Mouse (Mus musculus): ENCODE data around the gene Slx4ip. TPM values are rescaled to one million over a fixed set of nuclear protein-coding genes. Genes with fewer than 3 reads are reported as not detected.
A peak's percentile ranks its signal among the peaks of the same experiment; 100 is the strongest.
"Not testable (repeated sequence)": the region's sequence is repeated elsewhere in the genome, so short reads cannot be mapped to it uniquely, and the experiment has no call there.

Gene Slx4ip
- 11.0 and 12.1 TPM in 2 replicates for polyA plus RNA-seq (2015; fragmentation: Nextera tagmentation; extraction: Ambion mirVana)

DNA sequence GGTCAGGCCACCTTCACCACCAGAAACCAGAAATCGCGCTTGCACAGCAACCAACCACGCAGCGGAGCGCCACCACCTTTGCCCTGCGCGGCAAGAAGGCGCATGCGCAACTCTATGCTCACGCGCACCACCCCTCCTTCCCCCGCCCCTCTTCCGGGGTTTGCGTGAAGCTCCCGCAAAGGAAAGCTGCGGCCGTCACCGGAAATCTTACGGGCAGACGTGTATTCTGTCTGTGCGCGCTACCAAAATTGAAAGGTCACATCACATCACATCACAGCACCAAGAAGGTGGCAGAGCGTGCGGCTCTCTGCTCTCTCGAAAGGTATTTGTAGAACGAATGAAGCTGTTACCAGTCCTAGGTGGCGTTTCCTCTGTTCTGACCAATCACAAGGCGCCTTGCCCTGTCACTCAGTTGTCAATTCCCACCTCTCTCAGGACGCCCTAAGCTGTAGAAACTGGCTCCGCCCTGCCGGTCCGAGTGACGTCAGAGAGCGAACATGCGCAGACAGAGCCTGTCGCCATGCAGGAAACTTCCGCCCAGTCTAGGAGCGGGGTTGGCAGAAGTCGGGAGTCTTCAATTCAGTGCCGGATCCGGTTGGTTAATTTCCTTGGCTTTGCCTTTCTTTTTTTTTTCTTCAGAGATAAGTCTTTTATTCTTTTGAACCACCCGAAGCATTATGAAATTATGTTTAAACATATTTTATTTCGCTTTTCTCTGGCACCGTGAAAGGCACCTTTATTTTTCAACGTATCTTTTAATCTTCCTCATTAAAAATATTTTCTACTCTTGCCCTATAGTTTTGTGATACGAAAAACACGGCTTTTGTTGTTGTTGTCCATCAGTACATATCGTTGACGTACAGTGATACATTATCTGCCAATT is at the start of gene Slx4ip, which contains the start of the genes AL731706.1 and Mkks:
Gene Slx4ip (plus strand): TSS at position 151 of the 883 bp plus-strand sequence.
Gene AL731706.1 (minus strand): TSS at position 322 of the 883 bp plus-strand sequence.
Gene Mkks (minus strand): TSS at position 322 of the 883 bp plus-strand sequence.
- Histone ChIP-seq H3K9ac (replicated peaks) (peak within 1 kb of the TSS; percentile 86), H3K4me1 (peaks cover 33% of the 10 kb centered on the region), H3K27me3 (replicated peaks) (no peaks in the 10 kb centered on the region), H3K36me3 (no peaks in the 10 kb centered on the region), H3K27ac (replicated peaks) (peak within 1 kb of the TSS; percentile 98), H3K4me2 (peak within 1 kb of the TSS; percentile 60), H3K9me3 (replicated peaks) (no peaks in the 10 kb centered on the region), H3K4me3 (replicated peaks) (peak within 1 kb of the TSS; percentile 81)
- under 1% methylated on average over 49 of the region's 49 CpGs for WGBS
- peak; percentile 96 for ATAC-seq (ENCODE audit: low FRiP score)

DNA sequence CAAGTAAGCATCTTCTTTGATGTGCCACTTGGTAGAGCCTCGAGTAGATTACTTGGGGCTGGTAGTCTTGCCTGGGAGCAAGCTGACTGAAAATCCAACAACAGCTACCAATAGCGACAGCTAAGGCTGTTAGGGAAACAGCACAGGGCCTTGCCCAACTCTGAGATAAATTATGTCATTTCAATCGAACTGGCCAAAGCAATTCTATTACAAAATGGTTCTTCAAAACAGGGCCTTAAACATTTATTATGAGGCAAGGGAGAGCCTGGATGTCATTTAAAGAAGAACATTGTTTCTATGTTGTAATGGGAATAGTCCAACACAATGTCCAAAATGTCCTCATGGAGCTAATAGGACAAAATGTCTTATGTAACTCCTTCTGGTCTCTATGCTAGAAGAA is 40.7 kb upstream of the Slx4ip start:
- H3K4me1 ChIP-seq: peaks cover 9% of the 10 kb centered on the region
- no peak for ATAC-seq (ENCODE audit: low FRiP score)
- H3K27ac ChIP-seq (replicated peaks): no peak overlapping the region
- no peaks in the 10 kb centered on the region for H3K27me3 ChIP-seq (replicated peaks)
- H3K4me2 ChIP-seq: no peak overlapping the region
- 70% methylated on average over 3 of the region's 3 CpGs for WGBS
- H3K9ac ChIP-seq (replicated peaks): no peak overlapping the region
- H3K36me3 ChIP-seq: no peaks in the 10 kb centered on the region
- H3K9me3 ChIP-seq (replicated peaks): no peaks in the 10 kb centered on the region
- H3K4me3 ChIP-seq (replicated peaks): no peak overlapping the region

- ATAC-seq (ENCODE audit: low FRiP score): 0 out of 2 replicates have a peak, but pooled peaks have one; percentile 38
- peak overlapping the region; percentile 29; the same call in 1 of the 2 replicates for H3K27ac ChIP-seq (replicated peaks)
- no peak overlapping the region for H3K4me3 ChIP-seq (replicated peaks)
- H3K9ac ChIP-seq (replicated peaks): no peak overlapping the region
- WGBS: 14% methylated on average over 5 of the region's 5 CpGs
- H3K27me3 ChIP-seq (replicated peaks): no peaks in the 10 kb centered on the region
- H3K4me1 ChIP-seq: peaks cover 9% of the 10 kb centered on the region
- no peaks in the 10 kb centered on the region for H3K9me3 ChIP-seq (replicated peaks)
- no peak overlapping the region for H3K4me2 ChIP-seq
- H3K36me3 ChIP-seq: no peaks in the 10 kb centered on the region
These were observed 36.3 kb upstream of the Slx4ip start for GRCm38 (mm10) chr2:136854543-136855388.

DNA sequence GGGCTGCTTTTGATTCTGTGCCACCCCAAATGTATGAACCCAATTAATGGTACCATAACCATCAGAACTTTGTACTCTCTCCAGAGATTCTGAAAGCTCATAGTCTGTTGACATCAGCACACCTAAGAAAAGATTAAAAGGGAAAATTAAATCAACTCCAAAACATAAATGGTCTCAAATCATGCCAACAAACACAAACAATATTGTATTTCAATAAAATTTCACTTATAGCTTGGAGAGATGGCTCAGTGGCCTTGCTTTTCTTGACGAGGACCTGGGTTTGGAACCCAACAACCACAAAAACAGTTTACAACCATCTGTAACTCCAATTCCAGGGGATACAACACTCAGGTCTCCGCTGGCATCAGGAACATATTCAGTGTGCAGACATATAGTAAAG is 5.4 kb upstream of the Slx4ip start, which contains the start of gene AL731706.2:
Gene AL731706.2 (minus strand): TSS at position 101 of the 400 bp plus-strand sequence.
- no peaks in the 10 kb centered on the region for H3K9me3 ChIP-seq (replicated peaks)
- H3K27me3 ChIP-seq (replicated peaks): no peaks in the 10 kb centered on the region
- no peak within 1 kb of the TSS for H3K27ac ChIP-seq (replicated peaks)
- no peak within 1 kb of the TSS for H3K9ac ChIP-seq (replicated peaks)
- 97% methylated on average over 2 of the region's 2 CpGs for WGBS
- no peak within 1 kb of the TSS for H3K4me3 ChIP-seq (replicated peaks)
- H3K4me2 ChIP-seq: no peak within 1 kb of the TSS
- peaks cover 24% of the 10 kb centered on the region for H3K36me3 ChIP-seq
- ATAC-seq (ENCODE audit: low FRiP score): no peak
- peaks cover 19% of the 10 kb centered on the region for H3K4me1 ChIP-seq

DNA sequence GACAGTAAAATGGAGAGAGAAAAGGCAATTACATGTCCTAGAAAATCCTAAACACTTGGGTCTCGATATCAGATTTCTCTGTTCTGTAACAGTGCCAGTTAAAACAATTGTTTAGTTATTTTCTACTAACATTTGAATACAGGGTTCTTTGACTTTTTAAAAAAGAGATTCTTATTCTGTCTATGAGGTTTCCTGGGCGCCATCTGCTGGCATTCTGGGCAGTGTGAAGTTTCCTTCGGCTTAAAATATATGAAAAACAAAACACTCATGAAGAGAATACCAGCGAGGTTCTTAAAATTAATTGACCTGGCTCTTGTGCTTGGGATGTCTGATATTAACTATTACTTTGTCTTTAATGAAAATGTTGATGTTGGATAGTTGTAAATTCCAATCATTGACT is 4.2 kb upstream of the Slx4ip start:
- Histone ChIP-seq H3K27me3 (replicated peaks) (no peaks in the 10 kb centered on the region), H3K27ac (replicated peaks) (no peak overlapping the region), H3K9me3 (replicated peaks) (no peaks in the 10 kb centered on the region), H3K4me3 (replicated peaks) (no peak overlapping the region), H3K9ac (replicated peaks) (no peak overlapping the region), H3K4me2 (no peak overlapping the region), H3K4me1 (peaks cover 20% of the 10 kb centered on the region), H3K36me3 (peaks cover 16% of the 10 kb centered on the region)
- no peak for ATAC-seq (ENCODE audit: low FRiP score)
- 62% methylated on average over 4 of the region's 4 CpGs for WGBS

- H3K9me3 ChIP-seq (replicated peaks); H3K36me3 ChIP-seq; H3K27me3 ChIP-seq (replicated peaks): not testable (repeated sequence)
- peak overlapping the region; percentile 81 for H3K4me3 ChIP-seq (replicated peaks)
- peak overlapping the region; percentile 98 for H3K27ac ChIP-seq (replicated peaks)
- peak; percentile 72 for ATAC-seq (ENCODE audit: low FRiP score)
- 5% methylated on average over 15 of the region's 15 CpGs for WGBS
- H3K9ac ChIP-seq (replicated peaks): peak overlapping the region; percentile 86
- peaks cover 30% of the 10 kb centered on the region for H3K4me1 ChIP-seq
- H3K4me2 ChIP-seq: peak overlapping the region; percentile 60
These were observed 326 bp upstream of the Slx4ip start for GRCm38 (mm10) chr2:136890716-136891067.

GRCm38 (mm10) chr2:136891951-136892371 is 943 bp downstream of the Slx4ip start:
- Histone ChIP-seq H3K9me3 (replicated peaks) (no peaks in the 10 kb centered on the region), H3K36me3 (no peaks in the 10 kb centered on the region), H3K27ac (replicated peaks) (peak overlapping the region; percentile 98), H3K27me3 (replicated peaks) (no peaks in the 10 kb centered on the region), H3K9ac (replicated peaks) (peak overlapping the region; percentile 62), H3K4me2 (peak overlapping the region; percentile 56), H3K4me1 (peaks cover 34% of the 10 kb centered on the region), H3K4me3 (replicated peaks) (peak overlapping the region; percentile 81)
- peak; percentile 90 for ATAC-seq (ENCODE audit: low FRiP score)
- under 1% methylated on average over 23 of the region's 23 CpGs for WGBS

DNA sequence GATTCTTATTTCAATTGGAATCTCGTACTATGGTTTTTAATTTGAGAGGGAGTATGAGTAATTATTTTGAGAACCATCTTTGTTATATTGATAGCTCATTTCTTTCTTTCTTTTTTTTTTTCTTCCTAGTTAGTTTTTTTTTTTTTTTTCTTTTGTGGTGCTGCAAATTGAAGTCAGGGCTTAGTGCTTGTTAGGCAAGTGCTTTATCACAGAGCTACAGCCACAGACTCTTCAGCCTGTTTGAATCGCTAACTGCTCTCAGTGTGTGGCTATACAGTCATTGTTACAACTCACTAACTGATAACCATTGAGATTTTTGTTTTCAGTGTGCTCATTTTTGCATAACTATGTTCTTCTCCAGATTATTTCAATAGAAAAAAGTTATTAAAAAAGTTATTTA is 3.5 kb downstream of the Slx4ip start:
- Histone ChIP-seq H3K4me1 (peaks cover 24% of the 10 kb centered on the region), H3K4me3 (replicated peaks) (no peak overlapping the region), H3K9me3 (replicated peaks) (no peaks in the 10 kb centered on the region), H3K4me2 (no peak overlapping the region), H3K36me3 (no peaks in the 10 kb centered on the region), H3K27ac (replicated peaks) (no peak overlapping the region), H3K9ac (replicated peaks) (no peak overlapping the region), H3K27me3 (replicated peaks) (no peaks in the 10 kb centered on the region)
- no peak for ATAC-seq (ENCODE audit: low FRiP score)
- WGBS: 67% methylated on average over 2 of the region's 2 CpGs

DNA sequence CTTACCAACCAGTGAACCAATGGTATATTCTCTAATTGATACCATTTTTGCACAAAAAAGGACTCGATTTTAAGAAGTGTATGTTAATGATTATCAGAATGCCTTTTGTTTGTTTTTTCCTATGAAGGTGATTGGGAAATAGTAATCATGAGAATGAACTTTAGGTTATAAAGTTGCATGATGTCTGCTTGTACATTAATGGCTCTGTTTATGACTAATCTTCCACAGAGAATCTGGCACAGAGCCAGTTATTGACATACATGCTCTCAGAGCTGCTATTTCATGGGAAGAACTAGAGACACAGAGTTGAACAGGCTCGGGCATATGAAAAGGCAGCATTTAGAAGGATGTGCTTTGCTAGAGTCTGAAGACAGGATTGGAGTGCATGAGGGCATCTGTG is 5.1 kb downstream of the Slx4ip start:
- H3K4me2 ChIP-seq: no peak overlapping the region
- H3K36me3 ChIP-seq: no peaks in the 10 kb centered on the region
- ATAC-seq (ENCODE audit: low FRiP score): no peak
- H3K27me3 ChIP-seq (replicated peaks): no peaks in the 10 kb centered on the region
- H3K9me3 ChIP-seq (replicated peaks): no peaks in the 10 kb centered on the region
- H3K4me3 ChIP-seq (replicated peaks): no peak overlapping the region
- no peak overlapping the region for H3K9ac ChIP-seq (replicated peaks)
- 73% methylated on average over 2 of the region's 2 CpGs for WGBS
- peaks cover 14% of the 10 kb centered on the region for H3K4me1 ChIP-seq
- H3K27ac ChIP-seq (replicated peaks): no peak overlapping the region

DNA sequence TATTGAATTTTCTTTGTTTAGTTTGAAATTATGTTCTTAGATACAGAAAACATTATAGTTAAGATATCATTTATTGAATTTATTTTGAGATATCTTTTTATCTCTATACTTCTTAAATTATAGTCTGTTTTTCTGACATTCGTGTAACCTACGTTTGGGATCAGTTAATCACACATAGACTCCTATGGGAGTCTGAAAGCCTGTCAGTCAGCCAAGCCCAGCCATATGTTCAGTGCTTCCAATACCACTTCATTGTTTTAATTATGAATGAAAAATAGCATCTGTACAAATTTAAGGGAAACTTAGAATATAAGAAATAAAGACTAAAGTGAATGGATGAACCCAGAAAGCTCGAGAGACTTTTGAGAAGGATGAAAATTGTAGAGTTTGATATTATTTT is 17.6 kb downstream of the Slx4ip start:
- no peak for ATAC-seq (ENCODE audit: low FRiP score)
- Histone ChIP-seq H3K36me3 (peaks cover 9% of the 10 kb centered on the region; the same call in 1 of the 2 replicates), H3K4me3 (replicated peaks) (no peak overlapping the region), H3K27me3 (replicated peaks) (no peaks in the 10 kb centered on the region), H3K4me2 (no peak overlapping the region), H3K9me3 (replicated peaks) (no peaks in the 10 kb centered on the region), H3K9ac (replicated peaks) (no peak overlapping the region), H3K27ac (replicated peaks) (no peak overlapping the region), H3K4me1 (no peaks in the 10 kb centered on the region)
- WGBS: 58% methylated on average over 3 of the region's 3 CpGs

DNA sequence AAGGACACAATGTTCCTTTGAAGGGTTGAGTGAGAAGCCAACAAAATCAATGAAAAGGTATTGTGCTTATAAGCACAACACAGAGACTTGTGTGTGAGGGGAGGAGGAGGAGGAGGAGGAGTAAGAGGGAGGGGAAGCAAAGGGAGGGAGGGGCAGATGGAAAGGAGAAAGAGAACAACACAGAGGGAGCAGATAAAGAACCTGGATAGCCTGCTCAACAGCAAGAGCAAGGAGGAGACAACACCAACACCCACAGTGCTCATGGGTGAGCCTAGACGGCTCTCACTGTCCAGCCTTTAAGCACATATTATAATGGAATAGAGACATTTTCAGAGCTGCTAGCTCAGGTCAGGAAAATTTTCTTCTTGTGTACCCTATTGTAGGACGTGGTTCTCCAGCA is 18.3 kb downstream of the Slx4ip start:
- H3K36me3 ChIP-seq: peaks cover 9% of the 10 kb centered on the region; the same call in 1 of the 2 replicates
- ATAC-seq (ENCODE audit: low FRiP score): no peak
- no peak overlapping the region for H3K4me2 ChIP-seq
- no peaks in the 10 kb centered on the region for H3K9me3 ChIP-seq (replicated peaks)
- H3K4me3 ChIP-seq (replicated peaks): no peak overlapping the region
- 87% methylated on average over 2 of the region's 2 CpGs for WGBS
- H3K4me1 ChIP-seq: no peaks in the 10 kb centered on the region
- no peak overlapping the region for H3K27ac ChIP-seq (replicated peaks)
- no peak overlapping the region for H3K9ac ChIP-seq (replicated peaks)
- no peaks in the 10 kb centered on the region for H3K27me3 ChIP-seq (replicated peaks)
